Mouse (Mus musculus): ENCODE measurements around the gene Rapgef5. TPM values are rescaled to one million over a fixed set of nuclear protein-coding genes. Genes with fewer than 3 reads are reported as not detected.

Gene Rapgef5
- total and polyA plus RNA-seq, 3 experiments: not detected

GRCm38 (mm10) chr12:117661871-117662270, 145.6 kb downstream of the Rapgef5 start:
- no peaks in the 10 kb centered on the region for H3K27me3 ChIP-seq (ENCODE audit: control insufficient read depth in 1 of 2, insufficient read depth in 2 of 2, low read length in 2 of 2)
- H3K9ac ChIP-seq (ENCODE audit: control insufficient read depth, low read depth, low read length, poor library complexity, severe bottlenecking): no peak overlapping the region
- no peak overlapping the region for H3K4me3 ChIP-seq (ENCODE audit: control insufficient read depth in 1 of 2, insufficient read depth in 1 of 2, low read depth in 2 of 2, low read length in 2 of 2)
- H3K4me1 ChIP-seq (ENCODE audit: control insufficient read depth in 1 of 2, insufficient read depth in 2 of 2, low read length in 2 of 2): no peaks in the 10 kb centered on the region
- no peaks in the 10 kb centered on the region for H3K79me2 ChIP-seq (ENCODE audit: control insufficient read depth, insufficient read depth, low read length, poor library complexity)
- H3K27ac ChIP-seq (ENCODE audit: control insufficient read depth, low read depth, low read length): no peak overlapping the region
- TF ChIP-seq CTCF (IDR thresholded peaks at IDR 0.05 in 2 of 3, conservative IDR thresholded peaks at IDR 0.05 in 1 of 3; ENCODE audit: control insufficient read depth in 1 of 3, insufficient read depth in 1 of 3, low read depth in 2 of 3, low read length in 3 of 3, poor library complexity in 1 of 3, severe bottlenecking in 1 of 3) (no peak), ELF1 (IDR thresholded peaks at IDR 0.05; ENCODE audit: low read depth, low read length) (no peak), CHD1 (IDR thresholded peaks at IDR 0.05; ENCODE audit: low read depth, low read length) (no peak), EP300 (IDR thresholded peaks at IDR 0.05; ENCODE audit: low read depth in 1 of 2, low read length in 2 of 2) (no peak), MAZ (IDR thresholded peaks at IDR 0.05; ENCODE audit: low read depth, low read length) (no peak), GABPA (IDR thresholded peaks at IDR 0.05; ENCODE audit: low read depth, low read length) (no peak), SIN3A (IDR thresholded peaks at IDR 0.05; ENCODE audit: low read length) (no peak), ZC3H11A (IDR thresholded peaks at IDR 0.05; ENCODE audit: low read depth, low read length) (no peak), TCF12 (IDR thresholded peaks at IDR 0.05; ENCODE audit: low read depth, low read length) (no peak), ZNF384 (IDR thresholded peaks at IDR 0.05; ENCODE audit: low read depth, low read length) (no peak), JUND (IDR thresholded peaks at IDR 0.05; ENCODE audit: low read depth, low read length) (no peak), MYB (IDR thresholded peaks at IDR 0.05; ENCODE audit: low read depth, low read length) (no peak), POLR2AphosphoS2 (IDR thresholded peaks at IDR 0.05; ENCODE audit: low read length) (no peak), TAL1 (IDR thresholded peaks at IDR 0.05; ENCODE audit: low read length) (no peak), KAT2A (conservative IDR thresholded peaks at IDR 0.05; ENCODE audit: low read depth, low read length) (no peak), SMC3 (IDR thresholded peaks at IDR 0.05; ENCODE audit: low read depth, low read length) (no peak)
- H3K36me3 ChIP-seq (ENCODE audit: control insufficient read depth in 1 of 2, insufficient read depth in 2 of 2, low read length in 2 of 2): no peaks in the 10 kb centered on the region
- 0 out of 2 replicates have a peak, but pooled peaks cover 2% of the 10 kb centered on the region for H3K9me3 ChIP-seq (replicated peaks; ENCODE audit: insufficient read depth, low read length)
- no peak for DNase-seq (ENCODE audit: low read depth, low spot score)

- Histone ChIP-seq H3K27ac (ENCODE audit: control insufficient read depth, low read depth, low read length) (no peak overlapping the region), H3K9me3 (replicated peaks; ENCODE audit: insufficient read depth, low read length) (0 out of 2 replicates have a peak, but pooled peaks cover 2% of the 10 kb centered on the region), H3K4me1 (ENCODE audit: control insufficient read depth in 1 of 2, insufficient read depth in 2 of 2, low read length in 2 of 2) (no peaks in the 10 kb centered on the region), H3K36me3 (ENCODE audit: control insufficient read depth in 1 of 2, insufficient read depth in 2 of 2, low read length in 2 of 2) (no peaks in the 10 kb centered on the region), H3K9ac (ENCODE audit: control insufficient read depth, low read depth, low read length, poor library complexity, severe bottlenecking) (no peak overlapping the region), H3K4me3 (ENCODE audit: control insufficient read depth in 1 of 2, insufficient read depth in 1 of 2, low read depth in 2 of 2, low read length in 2 of 2) (no peak overlapping the region), H3K79me2 (ENCODE audit: control insufficient read depth, insufficient read depth, low read length, poor library complexity) (no peaks in the 10 kb centered on the region), H3K27me3 (ENCODE audit: control insufficient read depth in 1 of 2, insufficient read depth in 2 of 2, low read length in 2 of 2) (no peaks in the 10 kb centered on the region)
- TF ChIP-seq CHD1 (IDR thresholded peaks at IDR 0.05; ENCODE audit: low read depth, low read length) (no peak), USF1 (IDR thresholded peaks at IDR 0.05; ENCODE audit: low read depth, low read length) (no peak), MYC (IDR thresholded peaks at IDR 0.05; ENCODE audit: low read depth, low read length) (no peak), POLR2AphosphoS5 (IDR thresholded peaks at IDR 0.05; ENCODE audit: borderline replicate concordance, low read depth, low read length) (no peak), ZKSCAN1 (IDR thresholded peaks at IDR 0.05; ENCODE audit: low read depth, low read length) (no peak), NELFE (IDR thresholded peaks at IDR 0.05; ENCODE audit: low read depth, low read length) (no peak), TAL1 (IDR thresholded peaks at IDR 0.05; ENCODE audit: low read length) (no peak), POLR2A (IDR thresholded peaks at IDR 0.05; ENCODE audit: control insufficient read depth in 1 of 2, insufficient read depth in 1 of 2, low read depth in 1 of 2, low read length in 2 of 2, poor library complexity in 1 of 2) (no peak), GATA1 (IDR thresholded peaks at IDR 0.05; ENCODE audit: low read depth, low read length) (no peak), MAZ (IDR thresholded peaks at IDR 0.05; ENCODE audit: low read depth, low read length) (no peak), USF2 (IDR thresholded peaks at IDR 0.05; ENCODE audit: borderline replicate concordance in 1 of 2, insufficient read depth in 1 of 2, low read depth in 1 of 2, low read length in 2 of 2) (no peak), MXI1 (IDR thresholded peaks at IDR 0.05; ENCODE audit: low read depth, low read length) (no peak), SIN3A (IDR thresholded peaks at IDR 0.05; ENCODE audit: low read length) (no peak)
- DNase-seq (ENCODE audit: low read depth, low spot score): no peak
Observed at GRCm38 (mm10) chr12:117663637-117664036, 147.4 kb downstream of the Rapgef5 start.

Measured in MEL (cell line).